Mouse (Mus musculus): Measurements from ENCODE around the gene Prps2.
"Not testable (repeated sequence)": the region's sequence is repeated elsewhere in the genome, so short reads cannot be mapped to it uniquely, and the experiment has no call there.

Gene Prps2

GRCm38 (mm10) chrX:167323742-167324141, 58.8 kb downstream of the Prps2 start:
- DNase-seq (ENCODE audit: low read depth, low spot score), result no peak

- no peak for DNase-seq (ENCODE audit: low read depth, low spot score)
Observed at GRCm38 (mm10) chrX:167321233-167321806, 61.2 kb downstream of the Prps2 start.

- no peak for DNase-seq (ENCODE audit: low read depth, low spot score)
Observed at GRCm38 (mm10) chrX:167318819-167319396, 63.6 kb downstream of the Prps2 start.

GRCm38 (mm10) chrX:167315766-167316165, 66.8 kb downstream of the Prps2 start:
- DNase-seq (ENCODE audit: low read depth, low spot score), result no peak

- no peak for DNase-seq (ENCODE audit: low read depth, low spot score)
Observed at GRCm38 (mm10) chrX:167315093-167315726, 67.3 kb downstream of the Prps2 start.

- not testable (repeated sequence) for DNase-seq (ENCODE audit: low read depth, low spot score)
Observed at GRCm38 (mm10) chrX:167302061-167302460, 80.5 kb downstream of the Prps2 start.
